Mouse (Mus musculus) thymus, postnatal 4 days (tissue): ENCODE measurements around the gene Shc2.

Source experiments
- DNase-seq: peaks from one replicate; pipeline ENCODE4 v3.0.0; 2021

Shc2 gene

GRCm38 (mm10) chr10:79637128-79638110 lies at the start of gene Shc2:
Gene Shc2, minus strand, starts transcription at chr10:79637918.
- DNase-seq = peak; percentile 23

- no peak for DNase-seq
These were observed 49.8 kb upstream of the Shc2 start for GRCm38 (mm10) chr10:79687513-79687912.

DNA sequence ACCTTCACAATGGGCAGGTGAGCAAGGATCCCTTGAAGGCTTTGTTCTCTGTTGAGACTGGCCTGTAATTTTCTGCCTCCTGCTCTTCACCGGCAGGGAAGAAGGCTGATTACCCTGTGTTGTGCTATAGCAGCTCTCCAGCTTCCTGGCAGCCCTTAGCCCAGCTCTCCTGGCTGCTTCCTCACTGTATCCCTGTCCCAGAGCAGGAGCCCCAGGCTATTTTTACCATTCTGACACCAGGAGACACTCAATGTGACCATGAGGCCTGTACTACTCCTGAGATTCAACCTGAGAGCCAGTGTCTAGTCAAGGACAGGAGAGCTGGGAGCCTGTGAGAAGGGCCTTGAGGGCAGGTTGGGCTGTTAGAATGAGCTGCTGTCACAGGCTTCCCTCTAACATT lies 49.0 kb upstream of the Shc2 start:
- no peak for DNase-seq

DNA sequence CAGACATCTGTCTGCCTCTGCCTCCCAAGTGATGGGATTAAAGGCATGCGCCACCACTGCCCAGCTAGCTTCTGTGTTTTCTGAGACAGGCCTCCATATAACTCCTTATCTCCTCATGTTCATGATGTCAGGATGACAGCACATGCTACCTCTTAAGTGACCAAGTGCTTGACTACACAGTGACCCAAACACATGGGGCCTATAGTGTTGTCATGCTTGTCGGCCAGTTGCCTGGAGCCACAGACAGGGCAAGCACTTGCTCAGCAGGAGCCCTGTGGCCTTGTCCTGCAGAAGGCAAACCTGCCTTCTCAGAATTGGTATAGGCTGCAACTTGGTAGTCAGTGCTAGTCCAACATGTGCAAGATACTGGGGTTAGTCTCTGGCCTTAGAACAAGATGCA lies 48.5 kb upstream of the Shc2 start:
- DNase-seq = no peak

GRCm38 (mm10) chr10:79684770-79685600 lies 47.3 kb upstream of the Shc2 start:
- DNase-seq = no peak

DNA sequence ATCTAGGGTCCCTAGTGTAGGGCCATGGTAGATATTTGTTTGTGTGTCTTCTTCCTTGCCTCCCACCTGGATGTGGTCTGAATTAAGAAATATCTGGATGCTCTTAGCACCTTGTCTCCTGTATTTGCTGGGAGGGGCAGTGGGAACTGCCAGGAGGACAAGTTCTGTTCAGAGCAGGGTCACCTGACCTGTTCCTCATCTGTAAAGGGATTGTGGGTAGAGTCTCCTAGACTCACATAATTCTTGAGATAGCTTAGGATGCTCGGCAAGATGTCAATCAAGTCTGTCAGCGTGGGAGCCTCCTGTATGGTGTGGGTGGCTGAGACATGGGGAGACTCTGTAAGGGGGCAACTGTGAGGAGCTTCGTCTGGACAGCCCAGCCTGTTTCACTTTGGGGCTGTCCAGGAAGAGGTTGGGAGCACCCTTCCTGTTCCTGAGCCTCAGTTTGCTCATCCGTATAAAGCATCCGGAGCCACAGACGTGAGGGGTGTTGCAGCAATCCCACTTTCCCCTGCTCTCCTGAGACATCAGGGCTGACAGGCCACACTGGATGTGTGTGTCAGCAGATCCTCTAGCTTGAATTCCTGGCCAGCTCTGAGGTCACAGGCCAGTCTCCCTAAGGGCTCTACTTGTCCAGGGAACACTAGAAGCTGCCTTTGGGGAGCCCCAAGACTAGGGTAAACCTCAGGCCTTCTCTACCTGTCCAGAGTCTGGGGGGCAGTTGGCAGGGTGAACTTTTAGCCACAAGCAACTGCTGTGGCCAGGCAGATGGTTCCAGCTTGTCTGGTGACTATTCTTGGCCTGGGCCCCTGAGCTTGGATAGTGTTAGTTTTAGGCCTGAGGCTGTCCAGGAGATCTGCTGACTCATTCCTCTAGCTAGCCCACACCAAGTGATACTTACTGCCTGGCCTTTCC lies 46.3 kb upstream of the Shc2 start:
- DNase-seq = no peak

DNA sequence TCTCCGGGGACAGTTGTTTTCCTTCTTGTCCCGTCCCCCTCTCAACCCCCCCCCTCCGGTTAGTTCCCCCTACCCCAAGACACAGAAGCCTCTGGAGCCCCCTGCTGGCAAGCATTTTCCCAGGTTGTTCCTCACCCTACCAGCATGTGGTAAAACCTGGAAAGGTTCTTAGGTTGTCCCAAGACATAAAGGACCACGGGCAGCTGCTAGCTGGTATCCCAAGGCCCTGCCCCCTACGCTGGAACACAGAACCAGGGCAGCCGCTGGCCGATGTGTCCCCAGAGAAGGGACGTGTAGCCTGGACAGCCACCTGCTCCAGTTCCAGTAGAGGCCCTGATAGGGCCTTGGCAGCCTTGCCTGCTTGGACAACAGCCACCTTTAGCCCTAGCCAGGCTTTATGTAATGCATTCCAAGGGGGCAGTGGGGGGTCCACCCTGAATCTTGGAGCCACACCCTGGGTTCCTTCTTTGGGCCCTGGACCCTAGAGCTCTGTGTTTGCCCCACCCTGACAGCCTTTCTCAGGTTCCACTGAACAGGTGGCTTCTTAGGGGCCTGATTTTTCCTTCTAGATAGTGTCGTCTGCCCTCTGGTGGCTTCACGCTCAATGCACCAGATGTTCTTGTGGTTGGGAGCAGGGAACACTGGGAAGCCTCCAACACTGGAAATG lies 45.3 kb upstream of the Shc2 start:
- peak; percentile 89 for DNase-seq

GRCm38 (mm10) chr10:79682551-79682915 lies 44.8 kb upstream of the Shc2 start:
- DNase-seq = peak; percentile 54

DNA sequence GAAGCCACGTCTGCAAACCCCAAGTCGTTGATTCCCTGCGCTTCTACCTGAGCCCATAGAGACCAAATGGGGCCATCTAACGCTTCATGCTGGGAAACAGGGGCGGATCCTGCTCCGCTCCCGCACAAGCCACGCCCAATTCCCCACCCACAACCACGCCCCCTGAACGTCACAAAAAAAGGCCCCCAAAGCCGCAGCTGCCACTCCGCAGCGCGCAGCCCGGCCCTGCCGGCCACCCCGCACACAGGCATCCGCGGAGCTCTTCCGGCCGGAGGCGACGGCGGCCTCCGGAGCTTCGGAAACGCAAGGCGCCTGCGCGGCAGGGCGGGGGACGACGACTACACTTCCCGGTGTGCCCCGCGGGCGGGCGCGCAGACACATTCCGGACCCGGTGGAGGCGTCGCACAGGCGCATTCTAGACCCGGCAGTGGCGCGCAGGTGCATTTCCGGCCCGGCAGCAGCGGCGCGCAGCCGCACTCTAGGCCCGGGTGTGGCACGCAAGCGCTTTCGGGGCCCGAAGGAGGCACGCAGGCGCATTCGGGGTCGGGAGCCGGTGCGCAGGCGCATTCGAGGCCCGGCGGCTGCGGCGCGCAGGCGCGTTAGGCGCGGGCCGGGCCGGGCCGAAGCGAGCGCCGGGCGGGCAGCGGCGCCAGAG lies 44.0 kb upstream of the Shc2 start, which contains the start of gene Cdc34:
Gene Cdc34, plus strand, starts transcription at position 605 of the 655 bp plus-strand sequence.
- peak; percentile 98 for DNase-seq

GRCm38 (mm10) chr10:79680606-79681495 lies 43.1 kb upstream of the Shc2 start:
- DNase-seq = peak; percentile 50

- no peak for DNase-seq
These were observed 37.8 kb upstream of the Shc2 start for GRCm38 (mm10) chr10:79675346-79676035.

GRCm38 (mm10) chr10:79673054-79673453 lies 35.3 kb upstream of the Shc2 start:
- DNase-seq = no peak

DNA sequence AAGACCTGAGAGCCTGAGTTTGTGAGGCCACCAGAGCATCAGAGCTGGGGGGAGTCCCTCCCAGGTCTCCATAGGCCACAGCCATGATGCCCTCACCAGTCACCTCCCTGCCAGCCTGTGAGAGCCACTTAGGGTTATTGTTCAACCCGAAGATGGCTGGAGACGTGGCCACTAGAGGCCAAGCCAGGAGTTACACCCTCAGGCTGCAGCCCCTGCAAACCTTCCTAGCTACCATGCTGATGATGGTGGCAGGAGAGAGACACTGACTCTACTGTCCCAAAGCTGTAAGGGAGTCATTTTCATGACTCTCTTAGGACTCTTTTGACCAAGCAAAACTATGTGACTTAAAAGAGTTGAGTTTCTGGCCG lies 34.4 kb upstream of the Shc2 start:
- no peak for DNase-seq

GRCm38 (mm10) chr10:79671396-79672087 lies 33.8 kb upstream of the Shc2 start:
- DNase-seq = no peak

DNA sequence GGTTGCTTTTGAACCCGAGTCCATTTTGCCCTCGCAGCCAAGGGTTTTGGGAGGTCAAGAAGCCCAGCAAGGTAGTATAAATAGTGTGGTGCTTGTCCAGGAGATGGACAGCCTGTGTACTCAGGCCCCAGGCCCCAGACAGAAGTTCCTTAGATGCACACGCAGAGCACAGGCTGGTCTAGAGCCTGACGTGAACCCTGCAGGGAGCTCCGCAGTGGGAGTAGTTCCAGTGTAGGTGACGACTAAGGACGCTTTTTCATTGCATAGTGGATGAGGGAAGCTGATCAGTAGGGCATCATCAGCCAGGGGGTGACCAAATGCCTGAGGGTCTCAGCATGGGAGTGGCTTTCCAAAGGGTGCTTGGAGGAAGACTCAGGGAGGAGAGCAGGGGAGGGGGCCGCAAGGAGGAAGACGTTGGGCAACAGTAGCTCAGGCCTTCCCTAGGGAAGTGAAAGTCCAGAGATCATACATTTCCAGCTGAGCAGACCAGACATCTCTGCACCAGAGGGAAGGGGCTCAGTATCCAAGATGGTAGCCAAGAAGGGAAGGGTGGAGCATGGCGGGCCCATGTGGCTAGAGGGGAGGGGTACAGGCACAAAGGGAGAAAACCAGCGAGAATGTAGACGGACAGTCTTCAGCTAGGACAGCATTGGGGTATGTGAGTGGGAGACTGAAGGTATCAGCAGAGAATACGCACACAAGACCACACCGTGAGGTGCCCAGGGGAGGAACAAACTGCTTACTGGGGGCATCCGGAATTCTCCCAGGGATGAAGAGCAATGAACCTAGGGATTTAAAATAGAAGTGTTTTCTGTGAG lies 32.6 kb upstream of the Shc2 start:
- DNase-seq = no peak

- peak; percentile 89 for DNase-seq
These were observed 31.9 kb upstream of the Shc2 start for GRCm38 (mm10) chr10:79669576-79670057.

- DNase-seq = peak; percentile 89
These were observed 31.3 kb upstream of the Shc2 start, which contains the start of gene Tpgs1 for GRCm38 (mm10) chr10:79668771-79669575. Gene Tpgs1, plus strand, starts transcription at chr10:79669369.
